Mouse (Mus musculus) inflammation-experienced regulatory T-cells, adult 6 months (primary cell): Measurements from ENCODE around the gene Fam111a. TPM values are rescaled to one million over a fixed set of nuclear protein-coding genes. Genes with fewer than 3 reads are reported as not detected.

Experiments
- ATAC-seq: one replicate; pipeline ENCODE4 v1.8.0; 2017
- polyA plus RNA-seq, 3 experiments: library from polyadenylated mRNA; unstranded; fragments of 100-300 nt; shearing (Covaris generic); gene quantifications; one replicate each; pipeline ENCODE4 v1.2.1; 2017

Gene Fam111a
- polyA plus RNA-seq, 3 experiments from 2014 or later = 38.8 to 73.2 (median 42.7) TPM

DNA sequence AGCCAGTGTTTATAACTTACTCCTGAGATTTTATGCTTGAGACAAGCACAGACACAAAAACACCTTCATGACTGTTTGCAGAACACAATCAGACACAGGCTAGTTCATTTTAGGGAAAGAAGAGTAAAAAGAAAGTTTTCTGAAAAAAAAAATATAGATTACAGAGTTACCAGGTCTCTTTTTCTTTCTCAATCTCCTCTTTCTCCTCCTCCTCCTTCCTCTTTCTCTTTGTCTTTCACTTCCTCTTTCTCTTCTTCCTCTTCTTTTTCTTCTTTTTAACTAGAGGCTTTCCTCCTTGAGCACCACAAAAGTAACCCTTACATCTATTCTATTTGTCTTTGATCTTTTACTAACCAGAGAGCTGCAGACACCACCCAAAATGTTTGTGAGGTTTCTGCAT, 18.7 kb downstream of the Fam111a start:
- ATAC-seq = no peak

- no peak for ATAC-seq
Measured at GRCm38 (mm10) chr19:12567011-12567410, 21.5 kb downstream of the Fam111a start.

GRCm38 (mm10) chr19:12570866-12571265, 25.3 kb downstream of the Fam111a start:
- ATAC-seq = no peak

DNA sequence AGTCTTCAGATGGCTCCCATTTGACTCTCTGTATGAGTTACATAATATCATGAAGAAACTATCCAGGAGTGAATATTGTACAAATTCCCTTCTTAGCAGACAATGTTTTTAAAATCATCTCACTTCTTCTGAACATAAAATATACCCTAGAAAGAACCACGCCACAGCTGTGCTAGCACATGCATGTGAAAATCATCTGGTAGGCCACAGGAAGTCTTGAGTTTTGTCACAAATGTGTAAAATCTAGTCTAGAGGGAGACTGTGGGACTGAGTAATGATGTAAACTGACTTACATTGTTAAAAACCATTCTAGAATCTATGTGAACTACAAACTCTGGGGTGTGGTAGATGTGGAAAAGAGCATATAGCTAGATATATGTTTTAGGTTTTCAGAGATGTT, 26.1 kb downstream of the Fam111a start:
- no peak for ATAC-seq

GRCm38 (mm10) chr19:12572614-12573265, 27.2 kb downstream of the Fam111a start:
- ATAC-seq = peak; percentile 1

DNA sequence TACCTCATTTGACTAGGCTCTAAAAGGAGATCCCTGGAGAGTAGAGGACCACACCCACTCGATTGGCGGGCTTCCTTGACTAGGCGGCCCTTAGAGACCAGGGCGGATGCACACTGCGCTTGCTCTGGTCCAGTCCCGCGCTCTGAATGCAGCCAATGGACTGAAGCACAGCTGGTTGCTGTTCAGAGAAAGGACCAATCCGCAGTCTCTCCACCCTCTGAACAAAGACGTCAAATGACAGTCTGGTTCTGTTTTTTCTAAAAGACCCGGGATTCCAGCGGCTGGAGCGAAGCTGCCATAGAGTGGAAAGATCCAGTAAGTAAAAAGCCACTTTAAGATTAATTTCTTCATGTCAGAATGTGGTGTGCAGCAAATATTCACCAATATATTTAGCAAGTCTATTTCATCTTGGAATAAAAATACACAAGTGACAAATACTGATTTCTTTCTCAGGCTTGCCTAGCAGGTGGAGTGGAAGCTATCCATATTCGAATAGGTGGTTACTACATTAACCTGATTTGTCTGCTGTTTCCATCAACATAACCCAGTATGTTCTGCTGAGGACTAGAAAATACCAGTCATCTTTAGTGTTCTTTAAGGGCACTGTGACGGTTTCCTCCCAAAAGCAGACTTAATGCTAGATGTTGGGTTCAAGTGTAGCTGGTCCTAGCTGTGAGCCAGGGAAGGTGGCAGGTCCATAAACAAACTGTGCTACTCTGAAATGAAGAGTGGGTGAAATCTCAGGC, 27.9 kb downstream of the Fam111a start:
- peak; percentile 93 for ATAC-seq

GRCm38 (mm10) chr19:12574012-12574407, 28.5 kb downstream of the Fam111a start:
- ATAC-seq = peak; percentile 58

DNA sequence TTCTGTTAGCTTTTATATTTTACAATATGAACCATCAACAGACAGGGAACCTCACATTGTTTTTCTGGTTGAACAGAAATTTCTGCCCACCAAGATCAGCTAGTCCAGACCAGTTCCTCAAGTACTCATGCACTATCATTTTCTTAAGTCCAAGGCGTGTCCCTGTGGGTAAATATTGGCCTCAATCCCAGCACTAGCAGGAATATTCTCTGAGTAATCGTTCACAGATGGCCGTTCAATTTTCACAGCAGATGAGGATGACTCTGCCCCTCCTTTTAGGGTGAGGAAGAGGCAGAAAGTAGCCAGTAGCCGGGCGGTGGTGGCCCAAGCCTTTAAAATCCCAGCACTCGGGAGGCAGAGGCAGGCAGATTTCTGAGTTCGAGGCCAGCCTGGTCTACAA, 29.6 kb downstream of the Fam111a start:
- no peak for ATAC-seq

GRCm38 (mm10) chr19:12575514-12575913, 30.0 kb downstream of the Fam111a start:
- no peak for ATAC-seq

DNA sequence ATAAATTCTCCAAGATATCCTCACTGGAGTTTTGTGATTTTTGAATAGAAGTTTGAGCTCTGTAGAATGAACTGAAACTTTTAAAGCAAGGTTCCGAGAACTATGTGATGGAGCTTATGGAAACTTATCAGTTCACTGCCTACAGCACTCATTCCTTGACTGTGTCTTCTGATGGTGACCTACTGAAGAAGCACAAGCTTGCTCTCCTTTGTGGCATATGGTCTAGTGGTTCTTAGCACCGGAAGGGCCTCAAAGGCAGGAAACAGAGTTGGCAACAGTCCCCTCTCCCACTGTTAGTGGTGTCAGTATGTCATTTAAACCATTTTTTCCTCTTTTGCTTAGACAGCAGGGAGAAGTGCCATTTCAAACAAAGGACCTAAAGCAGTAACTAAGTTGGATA, 31.1 kb downstream of the Fam111a start:
- no peak for ATAC-seq

DNA sequence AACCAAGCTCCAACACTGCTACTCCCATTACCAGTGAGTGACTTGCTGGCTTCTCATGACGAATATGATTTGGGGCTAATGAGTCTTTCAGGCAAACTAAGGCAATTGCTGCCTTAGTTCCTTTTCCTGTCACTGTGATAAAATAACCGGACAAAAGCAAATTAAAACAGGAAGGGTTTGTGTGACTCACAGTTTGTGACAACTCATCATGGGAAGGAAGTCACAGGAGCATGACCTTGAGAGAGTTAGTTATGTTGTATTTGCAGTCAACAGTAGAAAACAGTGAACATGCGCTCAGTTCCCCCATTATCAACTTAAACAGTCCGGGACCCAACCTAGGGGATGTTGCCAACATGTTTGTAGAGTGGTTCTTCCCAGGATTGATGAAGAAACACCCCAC, 39.8 kb downstream of the Fam111a start:
- no peak for ATAC-seq

DNA sequence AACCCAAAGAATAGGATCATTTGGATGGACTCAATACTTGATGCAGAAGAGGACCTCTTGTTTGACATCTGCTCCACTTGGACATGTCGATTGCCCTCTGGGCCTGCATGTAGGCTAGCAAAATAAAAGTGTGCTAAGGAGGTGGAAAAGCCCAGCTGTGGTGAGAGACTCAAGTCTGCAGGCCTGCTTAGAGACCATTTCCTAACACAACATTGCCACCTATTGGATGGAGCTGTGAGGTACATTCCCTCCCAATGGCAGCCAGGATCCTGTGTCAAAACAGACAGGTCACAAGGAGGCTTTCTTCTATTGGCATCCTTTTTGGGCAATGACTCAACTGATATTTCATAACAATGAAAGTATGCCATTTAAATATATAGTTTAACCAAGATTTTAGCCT, 46.4 kb downstream of the Fam111a start:
- ATAC-seq = peak; percentile 77

GRCm38 (mm10) chr19:12595135-12595529, 49.6 kb downstream of the Fam111a start:
- peak; percentile 14 for ATAC-seq

DNA sequence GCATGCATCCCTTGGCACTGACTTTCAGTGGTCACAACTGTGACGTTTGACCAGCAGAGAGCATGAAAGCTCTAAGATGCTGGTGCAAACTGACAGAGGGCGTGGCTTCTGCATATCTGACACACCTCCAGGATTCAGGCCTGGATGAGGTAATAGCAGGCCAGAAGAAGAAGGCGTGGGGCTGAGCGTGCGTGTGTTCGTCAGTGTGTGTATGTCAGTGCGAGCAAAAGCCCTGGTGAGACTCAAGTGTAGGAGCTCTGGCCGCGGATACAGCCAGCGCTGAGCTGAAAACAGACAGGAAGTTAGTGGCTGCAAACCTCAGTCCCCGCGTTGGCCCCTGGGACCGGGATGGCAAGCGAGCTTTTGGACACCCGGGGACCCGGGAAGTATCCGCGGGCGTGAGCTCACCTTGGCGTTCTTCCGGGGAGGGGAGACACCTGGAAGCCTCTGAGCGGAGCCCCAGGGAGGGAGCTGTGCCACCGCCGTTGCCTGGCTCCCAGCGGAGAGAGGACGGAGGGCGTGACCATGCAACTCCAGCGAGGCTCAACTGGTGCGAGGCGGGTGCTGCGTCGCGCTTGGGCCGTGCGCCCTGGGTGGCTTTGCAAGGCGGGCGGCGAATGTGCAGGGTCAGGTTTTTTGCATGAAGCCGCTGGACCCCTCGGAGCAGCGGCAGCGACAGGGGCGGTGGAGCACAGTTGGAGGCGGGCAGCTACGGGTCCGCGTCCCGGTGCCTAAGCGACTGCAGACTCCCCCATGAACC, 50.2 kb downstream of the Fam111a start:
- peak; percentile 68 for ATAC-seq

DNA sequence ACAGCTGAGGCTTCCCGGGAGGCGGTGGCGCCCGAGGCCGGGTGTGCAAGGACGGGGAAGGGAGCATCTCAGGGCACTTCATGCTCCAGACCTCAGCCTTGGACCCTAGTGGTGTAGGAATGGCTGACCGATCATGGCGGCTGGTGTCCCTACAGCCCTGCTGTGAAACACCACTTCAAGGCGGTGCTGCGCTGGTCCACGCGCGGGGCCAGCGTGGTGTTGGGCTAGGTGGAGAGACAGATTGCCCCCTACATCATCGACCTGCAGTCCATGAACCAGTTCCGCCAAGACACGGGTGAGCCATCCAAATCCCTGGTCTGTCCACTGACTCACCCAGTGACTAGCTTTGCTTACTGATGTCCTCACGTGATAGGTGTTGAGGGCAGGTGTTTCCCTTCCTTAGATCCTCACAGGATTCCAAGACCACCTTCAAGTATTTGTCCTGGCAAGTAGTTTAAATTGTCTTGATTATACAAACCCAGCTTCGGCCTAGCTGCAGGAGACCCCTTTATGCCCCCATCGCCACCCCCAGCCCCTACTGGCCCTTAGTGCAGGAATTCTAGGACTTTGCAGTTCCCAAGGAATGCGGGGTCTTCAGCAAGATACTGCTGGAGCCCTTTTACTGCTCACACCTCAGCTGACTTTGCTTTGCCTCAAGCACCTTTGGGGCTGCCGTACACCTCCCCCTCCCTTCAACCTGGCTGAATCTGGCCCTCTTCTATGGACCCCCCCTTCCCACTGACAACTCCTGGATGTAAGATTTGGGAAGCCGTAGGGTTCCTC, 50.9 kb downstream of the Fam111a start:
- ATAC-seq = no peak

DNA sequence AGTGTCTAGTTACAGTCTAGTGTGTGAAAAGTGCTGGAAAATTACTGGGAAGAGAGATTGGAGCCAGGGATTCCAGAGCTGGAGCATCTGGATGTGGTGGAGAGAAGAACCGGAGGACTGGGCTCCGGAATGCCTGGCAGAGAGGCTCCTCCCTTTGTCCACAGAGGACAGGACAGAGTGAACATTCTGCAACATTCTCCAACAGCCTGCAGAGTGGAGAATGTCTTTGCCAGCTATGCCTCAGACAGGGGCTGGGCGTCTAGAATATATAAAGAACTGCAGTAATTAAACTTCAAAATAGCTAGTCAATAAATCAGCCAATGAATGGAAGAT, 51.5 kb downstream of the Fam111a start:
- no peak for ATAC-seq

DNA sequence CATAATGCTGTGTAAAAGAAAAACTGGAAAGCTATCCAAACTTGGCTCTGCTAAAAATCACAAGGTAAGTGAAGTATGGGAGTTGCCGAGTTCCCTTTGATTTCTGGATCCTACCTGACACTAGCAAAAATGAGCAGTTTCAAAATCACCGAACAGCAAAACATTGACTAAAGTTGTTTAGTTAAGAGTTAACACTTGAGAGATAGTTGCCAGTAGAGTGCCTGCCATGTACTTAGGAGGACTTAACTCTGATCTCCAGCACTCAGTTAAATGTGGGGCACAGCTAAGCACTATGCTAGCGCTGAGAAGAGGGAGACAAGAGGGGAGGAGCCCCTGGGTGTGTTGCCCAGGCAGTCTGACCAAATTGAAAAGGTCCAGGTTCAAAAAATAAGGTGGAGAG, 53.1 kb downstream of the Fam111a start:
- ATAC-seq = no peak

- no peak for ATAC-seq
Measured at GRCm38 (mm10) chr19:12599674-12600073, 54.1 kb downstream of the Fam111a start, which contains the start of gene Gm4952. Gene Gm4952 (plus strand): TSS chr19:12599974.

DNA sequence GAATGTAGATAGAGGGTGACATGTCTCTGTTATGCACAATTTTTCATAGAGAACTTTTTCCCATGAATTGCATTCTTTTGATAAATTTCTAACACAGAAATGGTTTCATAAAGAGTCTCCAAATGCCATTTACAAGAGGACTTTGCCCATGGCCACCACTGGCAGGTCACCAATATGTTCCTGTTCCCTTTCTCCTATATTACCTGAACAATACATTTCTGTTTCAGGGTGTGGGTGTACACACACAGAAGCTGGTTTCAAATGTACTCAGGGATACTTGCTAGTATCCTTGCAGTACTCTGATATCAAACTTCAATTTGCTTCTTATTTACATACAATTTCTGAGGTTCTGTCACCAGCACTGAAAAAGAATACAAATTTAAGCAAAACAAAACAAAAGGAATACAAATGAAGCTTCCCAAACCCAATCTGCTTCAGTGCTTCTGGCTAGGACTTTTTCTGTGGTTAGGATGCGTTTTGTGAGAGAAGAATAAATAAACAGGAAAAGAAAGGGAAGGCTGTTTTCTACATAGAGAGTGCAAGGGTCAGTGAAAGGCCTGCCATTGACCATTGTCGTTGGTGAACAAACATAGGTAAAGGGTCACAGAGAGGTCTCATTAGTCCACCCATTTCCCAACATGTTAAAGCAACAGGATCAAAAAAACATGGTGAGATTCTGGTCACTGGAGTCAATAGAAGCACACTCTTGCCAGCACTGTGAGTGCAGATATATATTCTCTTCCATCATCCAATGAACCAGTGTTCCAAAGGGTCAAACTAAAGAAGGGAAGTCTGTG, 55.3 kb downstream of the Fam111a start:
- ATAC-seq = no peak

DNA sequence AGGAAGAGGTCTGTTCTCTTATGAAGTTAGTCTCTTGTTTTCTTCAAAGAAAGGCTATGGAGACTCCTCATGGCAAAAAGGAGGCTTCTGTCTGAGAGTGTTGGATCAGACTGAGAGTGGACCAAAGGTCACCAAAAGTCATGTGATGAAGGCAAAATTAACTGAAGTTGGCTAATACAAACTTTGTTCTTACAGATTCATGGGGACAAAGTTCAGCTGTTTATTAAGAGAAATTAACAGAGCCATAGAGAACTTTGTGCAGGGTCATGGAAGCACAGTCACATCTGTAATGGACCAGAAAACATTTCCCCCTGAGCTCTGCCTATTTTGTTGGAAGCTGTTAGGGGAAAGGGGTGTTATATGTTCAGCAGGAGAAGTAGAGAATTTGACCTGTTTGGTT, 62.8 kb downstream of the Fam111a start:
- ATAC-seq = no peak

- no peak for ATAC-seq
Measured at GRCm38 (mm10) chr19:12613646-12614045, 68.1 kb downstream of the Fam111a start.

- ATAC-seq = no peak
Measured at GRCm38 (mm10) chr19:12633176-12633575, 87.6 kb downstream of the Fam111a start, which contains the start of gene Glyat. Gene Glyat (plus strand): TSS chr19:12633308.
